Mouse (Mus musculus): ENCODE measurements at regions not wholly inside any gene's neighbourhood (a gene's known extent, or its start where the extent isn't known, plus 50 kb on each side); places are given as distances from the start of the nearest gene placed in this dataset.

DNA sequence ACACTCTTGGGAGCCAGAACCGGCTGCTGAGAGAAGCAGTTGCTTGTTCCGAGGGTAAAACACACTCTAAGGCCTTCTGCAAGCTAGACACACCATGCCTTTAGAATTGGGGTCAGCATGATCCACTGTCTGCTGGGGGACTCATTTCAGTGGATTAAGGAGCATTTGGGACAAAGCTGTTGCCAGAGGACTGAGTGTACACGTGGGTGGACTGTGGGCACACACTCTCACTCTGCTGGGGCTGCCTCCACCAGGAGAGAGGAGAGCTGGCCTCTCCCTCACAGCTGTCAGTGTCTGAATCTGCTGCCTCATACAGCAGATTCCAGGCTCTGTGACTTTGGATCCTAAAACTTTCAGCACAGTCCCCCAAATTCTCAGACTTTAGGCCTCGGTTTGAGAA is 161.2 kb upstream of the Rreb1 start:
- TF ChIP-seq POLR2A (IDR thresholded peaks at IDR 0.05; ENCODE audit: low read depth, low read length) (no peak), CTCF (IDR thresholded peaks at IDR 0.05; ENCODE audit: extremely low read depth, insufficient read depth, insufficient read length, insufficient replicate concordance) (no peak)
